Mouse (Mus musculus) thymus, adult 2 months (tissue): ENCODE data around the gene Rundc1.

Source experiments
- CTCF ChIP-seq: fragments of 200-500 bp; IDR thresholded peaks from 2 replicates; pipeline ENCODE4 v1.5.1; 2012; ENCODE audit warnings: mild to moderate bottlenecking, control low read depth, low read length, moderate library complexity, borderline replicate concordance; ENCODE audit not compliant: control insufficient read depth, poor library complexity, insufficient read depth; ENCODE audit errors: extremely low read depth
- POLR2A ChIP-seq: fragments of 200-500 bp; IDR thresholded peaks from 2 replicates; pipeline ENCODE4 v1.6.1; 2012; ENCODE audit warnings: mild to moderate bottlenecking, low read length, control low read depth, moderate library complexity; ENCODE audit not compliant: control insufficient read depth, poor library complexity, insufficient read depth; ENCODE audit errors: extremely low read depth

- TF ChIP-seq CTCF (no peak), POLR2A (no peak)
These were observed 8.5 kb downstream of the Rundc1 start for GRCm38 (mm10) chr11:101433396-101433795.
